Mouse (Mus musculus) brain, embryonic 14.5 days (tissue): ENCODE results near the gene Srgap2.

Experiments used
- CTCF ChIP-seq: fragments of 200-500 bp; IDR thresholded peaks from 2 replicates; pipeline ENCODE4 v1.5.1; 2012; ENCODE audit warnings: inconsistent platforms, mild to moderate bottlenecking, moderate library complexity, borderline replicate concordance; ENCODE audit not compliant: insufficient read depth, insufficient read length; ENCODE audit errors: extremely low read depth
- POLR2A ChIP-seq: fragments of 200-500 bp; IDR thresholded peaks from 2 replicates; pipeline ENCODE4 v1.6.1; 2012; ENCODE audit warnings: mild to moderate bottlenecking, inconsistent platforms, borderline replicate concordance; ENCODE audit not compliant: poor library complexity, insufficient read depth, insufficient read length, severe bottlenecking; ENCODE audit errors: extremely low read depth

GRCm38 (mm10) chr1:131454386-131454785, 72.8 kb downstream of the Srgap2 start:
- no peak for TF ChIP-seq POLR2A
- TF ChIP-seq CTCF, result no peak
